In the genomic region with DNA sequence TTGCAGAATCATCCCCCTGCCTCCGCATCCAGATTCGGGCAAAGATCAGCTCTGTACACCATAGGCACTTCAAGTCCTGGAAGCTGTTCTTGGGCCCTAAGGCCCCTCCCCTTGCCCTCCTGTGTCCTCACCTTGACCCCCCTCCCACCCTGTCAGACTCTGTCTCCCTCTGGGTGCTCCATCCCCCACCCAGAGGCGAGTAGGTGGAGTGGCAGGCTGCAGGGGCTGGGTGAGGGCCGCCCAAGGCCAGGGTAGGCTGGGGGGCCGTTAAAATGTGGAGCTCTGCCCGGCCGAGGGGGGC, we compare ENCODE assay signal across 11 mouse cellular contexts. TPM values are rescaled to one million over a fixed set of nuclear protein-coding genes. Genes with fewer than 3 reads are reported as not detected.
DNase-seq lines count a peak whose midpoint lies in the region; ATAC-seq lines count a peak whose summit lies in the region.
"Had no signal": no experiment of that assay in that cellular context is flagged by ENCODE, and none has a peak within 500 bp of the region (broad histone marks: within the 10 kb centered on the region; RNA-seq: fewer than 3 reads in every experiment).

No protein-coding gene starts in this region.

- peak overlapping the region; percentile 70 for H3K4me3 ChIP-seq in kidney, embryonic 16.5 days (ENCODE audit: low read length)
- H3K4me3 ChIP-seq in embryonic facial prominence, embryonic 14.5 days (ENCODE audit: low read depth, low read length): peak overlapping the region; percentile 73
- peak overlapping the region; percentile 75 for H3K4me3 ChIP-seq in hindbrain, embryonic 13.5 days
- H3K4me3 ChIP-seq in neural tube, embryonic 12.5 days: peak overlapping the region; percentile 71

- ATAC-seq in kidney, embryonic 16.5 days (ENCODE audit: low FRiP score, low TSS enrichment): no peak
- no peak for ATAC-seq in embryonic facial prominence, embryonic 14.5 days (ENCODE audit: low read depth)
- peak; percentile 14; the same call in 1 of the 2 replicates for ATAC-seq in hindbrain, embryonic 13.5 days (ENCODE audit: low FRiP score)
- peak; percentile 30; the same call in 1 of the 2 replicates for ATAC-seq in neural tube, embryonic 12.5 days (ENCODE audit: low FRiP score, low read depth)
- no peak for ATAC-seq in activated CD4-positive, CD25-positive, alpha-beta regulatory T cell, adult 4 months

- H3K27me3 ChIP-seq in kidney, embryonic 16.5 days (ENCODE audit: insufficient read depth, low read length): peaks cover 12% of the 10 kb centered on the region; the same call in 1 of the 2 replicates
- H3K27me3 ChIP-seq in embryonic facial prominence, embryonic 14.5 days (replicated peaks; ENCODE audit: control insufficient read depth, insufficient read depth, low read length): no peaks in the 10 kb centered on the region
- H3K27me3 ChIP-seq in hindbrain, embryonic 13.5 days: peaks cover 44% of the 10 kb centered on the region
- H3K27me3 ChIP-seq in neural tube, embryonic 12.5 days (replicated peaks): peaks cover 35% of the 10 kb centered on the region

- H3K36me3 ChIP-seq in kidney, embryonic 16.5 days (ENCODE audit: insufficient read depth, low read length): no peaks in the 10 kb centered on the region
- H3K36me3 ChIP-seq in embryonic facial prominence, embryonic 14.5 days (ENCODE audit: control insufficient read depth, insufficient read depth, low read length): no peaks in the 10 kb centered on the region
- peaks cover 8% of the 10 kb centered on the region for H3K36me3 ChIP-seq in hindbrain, embryonic 13.5 days
- H3K36me3 ChIP-seq in neural tube, embryonic 12.5 days: no peaks in the 10 kb centered on the region

- H3K27ac ChIP-seq in kidney, embryonic 16.5 days (ENCODE audit: low read length): no peak overlapping the region
- H3K27ac ChIP-seq in embryonic facial prominence, embryonic 14.5 days (replicated peaks; ENCODE audit: low read depth, low read length): no peak overlapping the region
- H3K27ac ChIP-seq in hindbrain, embryonic 13.5 days: 0 out of 2 replicates have a peak overlapping the region, but pooled peaks have one; percentile 44
- H3K27ac ChIP-seq in neural tube, embryonic 12.5 days: no peak overlapping the region

- no peak for DNase-seq in kidney, adult 11 months
- DNase-seq in embryonic facial prominence, embryonic 14.5 days (ENCODE audit: low spot score): no peak
- no peak for DNase-seq in adrenal gland, postnatal 14 days
- no peak for DNase-seq in spleen, adult 12 weeks (ENCODE audit: low spot score)
- DNase-seq: kidney, adult 2 months; thymus, postnatal 14 days had no signal

- H3K9ac ChIP-seq in kidney, embryonic 16.5 days (replicated peaks; ENCODE audit: low read length): peak overlapping the region; percentile 41
- H3K9ac ChIP-seq in embryonic facial prominence, embryonic 14.5 days (ENCODE audit: low read depth, low read length): peak overlapping the region; percentile 89
- peak overlapping the region; percentile 87 for H3K9ac ChIP-seq in hindbrain, embryonic 13.5 days
- H3K9ac ChIP-seq in neural tube, embryonic 12.5 days: peak overlapping the region; percentile 41

- H3K9me3 ChIP-seq in kidney, embryonic 16.5 days (ENCODE audit: low read length): no peaks in the 10 kb centered on the region
- H3K9me3 ChIP-seq in embryonic facial prominence, embryonic 14.5 days (ENCODE audit: control insufficient read depth, low read length): no peaks in the 10 kb centered on the region
- no peaks in the 10 kb centered on the region for H3K9me3 ChIP-seq in hindbrain, embryonic 13.5 days
- no peaks in the 10 kb centered on the region for H3K9me3 ChIP-seq in neural tube, embryonic 12.5 days

- peaks cover 19% of the 10 kb centered on the region for H3K4me1 ChIP-seq in kidney, embryonic 16.5 days (ENCODE audit: insufficient read depth, low read length)
- H3K4me1 ChIP-seq in embryonic facial prominence, embryonic 14.5 days (ENCODE audit: control insufficient read depth, insufficient read depth, low read length): peaks cover 13% of the 10 kb centered on the region
- H3K4me1 ChIP-seq in hindbrain, embryonic 13.5 days (replicated peaks): peaks cover 58% of the 10 kb centered on the region
- H3K4me1 ChIP-seq in neural tube, embryonic 12.5 days: peaks cover 16% of the 10 kb centered on the region

- peak overlapping the region; percentile 98 for H3K4me2 ChIP-seq in kidney, embryonic 16.5 days (replicated peaks; ENCODE audit: low read depth, low read length)
- H3K4me2 ChIP-seq in embryonic facial prominence, embryonic 14.5 days (ENCODE audit: low read depth, low read length): peak overlapping the region; percentile 77
- H3K4me2 ChIP-seq in hindbrain, embryonic 13.5 days: peak overlapping the region; percentile 91
- H3K4me2 ChIP-seq in neural tube, embryonic 12.5 days (replicated peaks): peak overlapping the region; percentile 98

- 15% methylated on average over 7 of the region's 7 CpGs for WGBS in kidney, embryonic 16.5 days
- 7% methylated on average over 7 of the region's 7 CpGs for WGBS in embryonic facial prominence, embryonic 14.5 days
- WGBS in hindbrain, embryonic 13.5 days: 10% methylated on average over 7 of the region's 7 CpGs
- WGBS in neural tube, embryonic 12.5 days: 11% methylated on average over 7 of the region's 7 CpGs

RNA-seq across cellular contexts. Expression of a gene that starts 1.4 kb away (rescaled TPM):
- 1.0 and 1.5 TPM in 2 replicates for polyA plus RNA-seq in kidney, embryonic 16.5 days (2015; fragmentation: Nextera tagmentation; extraction: Ambion mirVana)
- 4.9 and 5.0 TPM in 2 replicates for polyA plus RNA-seq in embryonic facial prominence, embryonic 14.5 days (2014; fragmentation: Nextera tagmentation; extraction: Ambion mirVana)
- polyA plus RNA-seq in hindbrain, embryonic 13.5 days (2015; fragmentation: Nextera tagmentation; extraction: Ambion mirVana): 5.0 and 6.8 TPM in 2 replicates
- polyA plus RNA-seq in neural tube, embryonic 12.5 days (2016; fragmentation: Nextera tagmentation; extraction: Ambion mirVana): 6.8 and 7.9 TPM in 2 replicates
- not detected for polyA plus RNA-seq in activated CD4-positive, CD25-positive, alpha-beta regulatory T cell, adult 4 months (2017; shearing (Covaris generic))
- total RNA-seq in adrenal gland, postnatal 14 days (2021): 8.0 and 8.9 TPM in 2 replicates
- polyA plus RNA-seq: liver, embryonic 16.5 days had no signal

Comparison
In these comparisons a context has a peak if more than half of its experiments do, and no peak if none do; other contexts are left out.
1. ATAC-seq: peak in hindbrain, embryonic 13.5 days (single experiment) and neural tube, embryonic 12.5 days (single experiment); none in kidney, embryonic 16.5 days (single experiment), embryonic facial prominence, embryonic 14.5 days (single experiment) and activated CD4-positive, CD25-positive, alpha-beta regulatory T cell, adult 4 months (single experiment).
2. Peak in every context shown above with its lines, with median percentiles within 50 percentile points of each other: H3K4me2 ChIP-seq, H3K4me3 ChIP-seq and H3K9ac ChIP-seq.